Mouse (Mus musculus): ENCODE measurements around the gene Epgn. TPM values are rescaled to one million over a fixed set of nuclear protein-coding genes. Genes with fewer than 3 reads are reported as not detected.

Gene Epgn
- 0.07 and 0.14 TPM in 2 replicates for polyA plus RNA-seq (2016; fragmentation: Nextera tagmentation; extraction: Ambion mirVana)

DNA sequence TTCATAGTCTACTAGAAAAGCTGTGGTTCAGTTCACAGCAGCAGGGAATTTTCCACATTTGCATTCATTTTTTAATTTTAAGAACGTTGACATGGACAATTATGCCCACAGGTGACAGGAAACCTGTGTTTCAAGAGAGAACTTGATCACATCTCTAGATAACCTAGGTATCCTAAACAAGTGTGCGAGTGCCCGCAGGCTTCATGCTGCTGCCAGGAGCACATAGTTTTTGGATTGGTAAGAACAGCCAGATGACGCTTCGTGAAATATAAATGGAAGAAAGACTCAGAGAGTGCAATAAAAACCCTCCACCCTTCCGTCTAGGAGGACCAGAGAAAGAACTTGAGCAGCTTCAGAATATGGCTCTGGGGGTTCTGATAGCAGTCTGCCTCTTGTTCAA, at the start of gene Epgn:
TSS of gene Epgn (plus strand) at position 301 of the 400 bp plus-strand sequence.
- H3K36me3 ChIP-seq, result no peaks in the 10 kb centered on the region
- no peak for DNase-seq (ENCODE audit: low spot score)
- H3K27me3 ChIP-seq (ENCODE audit: insufficient read depth, poor library complexity, severe bottlenecking), result no peaks in the 10 kb centered on the region
- WGBS, result 81% methylated on average over 6 of the region's 6 CpGs
- H3K9me3 ChIP-seq, result no peaks in the 10 kb centered on the region
- no peaks in the 10 kb centered on the region for H3K4me1 ChIP-seq
- no peak within 1 kb of the TSS for H3K4me3 ChIP-seq
- H3K27ac ChIP-seq, result no peak within 1 kb of the TSS

DNA sequence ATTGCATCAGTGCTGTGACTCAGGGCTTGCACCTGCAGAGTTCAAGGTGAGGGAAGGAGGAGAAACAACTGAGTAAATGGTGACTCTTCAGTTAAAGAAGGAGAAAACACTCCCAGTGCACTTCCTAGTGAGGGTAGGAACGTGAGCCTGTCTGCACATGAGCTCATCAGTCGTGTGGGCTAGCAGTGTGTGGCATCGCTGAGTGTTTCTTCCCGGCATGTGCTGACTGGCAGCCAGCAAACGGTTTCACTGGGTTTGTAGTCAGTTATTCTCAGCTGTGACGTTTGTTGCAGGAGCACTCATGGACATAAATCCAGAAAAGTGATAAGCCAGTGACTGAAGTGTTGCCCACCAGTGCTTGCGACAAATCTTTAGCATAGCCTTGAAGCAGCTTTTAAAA, 47.0 kb upstream of the Epgn start:
- Histone ChIP-seq H3K9me3 (no peaks in the 10 kb centered on the region), H3K4me3 (no peak overlapping the region), H3K4me1 (no peaks in the 10 kb centered on the region), H3K27me3 (ENCODE audit: insufficient read depth, poor library complexity, severe bottlenecking) (no peaks in the 10 kb centered on the region), H3K27ac (no peak overlapping the region), H3K36me3 (no peaks in the 10 kb centered on the region)
- no peak for DNase-seq (ENCODE audit: low spot score)
- 84% methylated on average over 7 of the region's 7 CpGs for WGBS

DNA sequence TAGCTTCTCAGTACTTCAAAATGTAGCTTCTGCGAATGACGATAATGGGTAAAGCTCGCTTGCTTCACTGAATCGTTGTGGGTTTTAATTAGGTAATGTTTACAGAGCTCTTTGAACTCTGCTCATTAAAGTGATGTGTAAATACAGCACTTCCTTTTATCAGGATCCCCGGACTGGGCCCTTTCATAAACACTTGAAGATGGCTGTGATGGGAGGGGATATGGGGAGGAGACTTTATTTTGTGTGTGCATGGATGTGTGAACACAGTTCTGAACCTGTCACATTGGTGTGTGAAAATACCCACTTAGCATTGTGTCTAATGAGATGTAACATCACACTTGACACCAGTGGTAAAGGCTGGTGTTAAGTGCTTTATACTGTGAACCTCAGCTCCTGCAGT, 39.7 kb upstream of the Epgn start:
- H3K9me3 ChIP-seq, result no peaks in the 10 kb centered on the region
- H3K4me3 ChIP-seq, result no peak overlapping the region
- H3K27ac ChIP-seq, result no peak overlapping the region
- H3K36me3 ChIP-seq, result 0 out of 2 replicates have a peak, but pooled peaks cover 3% of the 10 kb centered on the region
- no peak for DNase-seq (ENCODE audit: low spot score)
- H3K4me1 ChIP-seq, result no peaks in the 10 kb centered on the region
- no peaks in the 10 kb centered on the region for H3K27me3 ChIP-seq (ENCODE audit: insufficient read depth, poor library complexity, severe bottlenecking)
- 76% methylated on average over 5 of the region's 5 CpGs for WGBS

DNA sequence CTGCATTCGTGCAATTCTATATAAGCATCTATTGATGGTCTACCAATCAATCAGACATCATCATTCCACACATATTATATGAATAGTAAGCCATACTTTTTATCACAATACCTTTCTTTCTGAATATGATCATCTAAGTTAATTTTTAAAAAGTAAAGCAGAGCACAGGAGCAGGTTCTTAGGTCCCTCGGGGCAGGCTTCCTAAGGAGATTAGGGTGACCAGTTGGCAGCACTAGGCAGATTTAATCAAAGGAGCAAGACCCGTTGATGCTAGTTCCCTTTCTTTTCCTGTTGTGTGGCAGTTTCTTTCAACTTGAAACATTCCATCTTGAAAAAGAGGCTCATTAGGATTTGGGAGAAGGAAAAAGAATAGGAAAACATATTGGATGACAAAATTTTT, 39.1 kb upstream of the Epgn start:
- no peaks in the 10 kb centered on the region for H3K9me3 ChIP-seq
- H3K4me1 ChIP-seq, result no peaks in the 10 kb centered on the region
- WGBS, result 79% methylated on average over 3 of the region's 3 CpGs
- H3K36me3 ChIP-seq, result 0 out of 2 replicates have a peak, but pooled peaks cover 3% of the 10 kb centered on the region
- no peak overlapping the region for H3K4me3 ChIP-seq
- no peak overlapping the region for H3K27ac ChIP-seq
- no peaks in the 10 kb centered on the region for H3K27me3 ChIP-seq (ENCODE audit: insufficient read depth, poor library complexity, severe bottlenecking)
- DNase-seq (ENCODE audit: low spot score), result no peak

DNA sequence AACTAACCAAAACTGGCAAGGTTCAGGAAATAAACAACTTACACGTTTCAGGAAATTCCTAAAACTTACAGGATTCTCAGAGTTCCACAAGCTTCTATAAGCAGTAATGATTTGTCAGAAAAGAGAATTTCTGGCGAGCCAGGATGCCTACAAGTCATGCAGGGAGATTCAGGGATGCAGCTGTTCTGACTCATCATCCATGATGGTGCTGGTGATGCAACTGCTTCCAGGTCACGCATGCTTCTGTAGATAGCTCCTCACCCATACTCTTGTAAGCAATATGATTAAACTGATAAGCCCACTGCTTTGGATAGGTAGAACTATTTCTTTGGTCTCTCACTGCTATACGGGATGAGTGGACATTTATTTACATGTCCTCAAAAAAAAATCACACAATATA, 38.7 kb upstream of the Epgn start:
- Histone ChIP-seq H3K4me3 (no peak overlapping the region), H3K27ac (no peak overlapping the region), H3K27me3 (ENCODE audit: insufficient read depth, poor library complexity, severe bottlenecking) (no peaks in the 10 kb centered on the region), H3K4me1 (no peaks in the 10 kb centered on the region), H3K9me3 (no peaks in the 10 kb centered on the region), H3K36me3 (0 out of 2 replicates have a peak, but pooled peaks cover 3% of the 10 kb centered on the region)
- no peak for DNase-seq (ENCODE audit: low spot score)
- WGBS, result 90% methylated on average over 4 of the region's 4 CpGs

DNA sequence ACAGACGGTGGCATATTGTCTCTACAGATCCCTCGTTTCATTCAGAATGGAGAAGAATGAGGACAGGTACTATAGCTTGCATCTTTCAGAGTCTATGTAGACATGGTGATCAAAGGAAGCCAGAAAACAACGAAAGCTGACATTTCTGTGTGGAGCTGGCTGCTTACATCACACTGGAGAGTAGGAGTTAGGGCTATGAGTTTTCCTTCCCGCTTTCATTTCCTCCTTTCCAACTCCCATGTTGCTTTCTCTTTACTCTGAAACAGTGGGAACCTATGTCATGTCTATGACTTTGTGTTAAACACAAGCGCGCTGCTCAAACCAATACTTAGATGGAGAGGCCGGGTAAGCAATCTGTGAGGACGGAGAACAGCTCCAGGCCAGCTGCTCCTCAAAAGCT, 27.3 kb upstream of the Epgn start:
- Histone ChIP-seq H3K27ac (no peak overlapping the region), H3K4me1 (no peaks in the 10 kb centered on the region), H3K9me3 (no peaks in the 10 kb centered on the region), H3K4me3 (no peak overlapping the region), H3K36me3 (no peaks in the 10 kb centered on the region), H3K27me3 (ENCODE audit: insufficient read depth, poor library complexity, severe bottlenecking) (no peaks in the 10 kb centered on the region)
- DNase-seq (ENCODE audit: low spot score), result no peak
- 90% methylated on average over 8 of the region's 8 CpGs for WGBS

DNA sequence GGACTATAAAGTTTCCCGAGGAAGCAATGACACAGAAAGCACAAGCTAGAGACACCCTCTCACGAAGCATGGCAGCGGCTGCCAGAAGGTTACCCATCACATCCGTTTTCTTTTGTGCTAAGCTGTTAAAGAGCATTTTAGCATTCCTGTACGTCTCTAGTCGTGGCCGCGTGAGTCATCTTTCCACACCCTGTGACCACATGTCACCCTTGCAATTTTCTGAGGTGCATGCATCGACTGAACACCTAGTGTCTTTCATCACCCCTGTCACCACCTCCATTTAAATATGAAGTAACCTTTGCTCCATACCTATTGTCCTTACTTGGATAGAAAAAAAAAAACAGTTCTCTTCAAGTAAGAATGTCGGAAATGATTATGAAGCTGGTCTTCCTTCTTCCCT, 12.0 kb upstream of the Epgn start:
- Histone ChIP-seq H3K27me3 (ENCODE audit: insufficient read depth, poor library complexity, severe bottlenecking) (no peaks in the 10 kb centered on the region), H3K27ac (no peak overlapping the region), H3K9me3 (no peaks in the 10 kb centered on the region), H3K4me3 (no peak overlapping the region), H3K4me1 (no peaks in the 10 kb centered on the region), H3K36me3 (no peaks in the 10 kb centered on the region)
- WGBS, result 69% methylated on average over 10 of the region's 10 CpGs
- no peak for DNase-seq (ENCODE audit: low spot score)

DNA sequence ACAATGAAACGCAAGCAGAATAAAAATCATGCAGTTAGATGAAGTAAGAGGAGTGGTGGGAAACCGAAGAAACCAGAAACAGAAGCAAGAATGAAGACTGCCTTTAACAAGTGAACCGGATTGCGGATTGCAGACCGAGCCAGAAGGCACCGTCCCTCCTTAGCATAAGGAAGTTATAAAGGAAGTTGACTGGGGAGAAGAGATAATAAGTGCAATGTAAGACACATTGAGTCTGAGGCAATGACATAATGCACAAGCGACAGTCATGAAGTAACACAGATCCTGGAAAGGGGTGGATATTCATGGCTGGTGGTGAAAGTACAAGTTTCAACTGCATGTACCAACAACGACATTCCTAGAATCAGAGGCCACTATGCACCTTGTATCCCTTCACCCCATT, 4.2 kb upstream of the Epgn start:
- WGBS, result 69% methylated on average over 8 of the region's 8 CpGs
- no peak for DNase-seq (ENCODE audit: low spot score)
- Histone ChIP-seq H3K27ac (no peak overlapping the region), H3K4me3 (no peak overlapping the region), H3K4me1 (no peaks in the 10 kb centered on the region), H3K9me3 (no peaks in the 10 kb centered on the region), H3K27me3 (ENCODE audit: insufficient read depth, poor library complexity, severe bottlenecking) (no peaks in the 10 kb centered on the region), H3K36me3 (no peaks in the 10 kb centered on the region)

DNA sequence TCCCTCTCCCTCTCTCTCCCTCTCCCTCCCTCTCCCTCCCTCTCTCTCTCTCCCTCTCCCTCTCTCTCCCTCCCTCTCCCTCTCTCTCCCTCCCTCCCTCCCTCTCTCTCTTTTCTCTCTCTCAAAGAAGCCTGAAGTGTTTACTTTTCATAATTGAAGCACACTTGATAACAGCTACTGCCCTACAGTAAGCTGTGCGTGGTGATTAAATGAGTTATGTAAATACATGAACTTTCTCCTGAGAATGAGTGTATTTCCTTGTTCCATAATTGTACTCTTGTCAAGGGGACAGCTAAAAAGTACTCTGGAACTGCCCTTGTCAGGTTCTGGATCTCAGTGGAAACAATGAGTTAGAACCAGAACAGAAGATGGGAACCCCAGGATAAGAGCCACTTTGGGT, 576 bp downstream of the Epgn start:
- H3K4me3 ChIP-seq, result no peak overlapping the region
- no peaks in the 10 kb centered on the region for H3K4me1 ChIP-seq
- H3K36me3 ChIP-seq, result no peaks in the 10 kb centered on the region
- DNase-seq (ENCODE audit: low spot score), result no peak
- WGBS, result 62% methylated on average over 1 of the region's 1 CpGs
- H3K9me3 ChIP-seq, result no peaks in the 10 kb centered on the region
- no peaks in the 10 kb centered on the region for H3K27me3 ChIP-seq (ENCODE audit: insufficient read depth, poor library complexity, severe bottlenecking)
- no peak overlapping the region for H3K27ac ChIP-seq

DNA sequence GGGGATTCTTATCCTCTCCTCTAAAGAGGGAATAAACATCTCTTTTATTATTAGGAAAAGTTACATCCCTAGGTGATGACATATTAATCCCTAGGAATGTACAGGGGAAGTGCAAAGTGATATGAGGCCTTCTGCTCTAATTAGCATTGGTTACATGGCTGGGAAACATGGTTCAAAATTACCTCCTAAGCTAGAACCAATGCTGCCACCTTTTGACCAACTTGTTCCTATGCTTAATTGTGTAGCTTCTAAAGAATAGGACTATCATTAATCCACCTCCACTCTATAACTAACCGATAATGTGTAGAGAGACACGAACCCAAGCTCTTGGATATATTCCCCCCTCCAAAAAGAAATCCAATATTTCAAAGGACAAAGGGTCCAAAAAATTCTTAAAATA, 3.4 kb downstream of the Epgn start:
- WGBS, result 89% methylated on average over 2 of the region's 2 CpGs
- Histone ChIP-seq H3K4me3 (no peak overlapping the region), H3K36me3 (no peaks in the 10 kb centered on the region), H3K27ac (no peak overlapping the region), H3K4me1 (no peaks in the 10 kb centered on the region), H3K27me3 (ENCODE audit: insufficient read depth, poor library complexity, severe bottlenecking) (no peaks in the 10 kb centered on the region), H3K9me3 (no peaks in the 10 kb centered on the region)
- DNase-seq (ENCODE audit: low spot score), result no peak

DNA sequence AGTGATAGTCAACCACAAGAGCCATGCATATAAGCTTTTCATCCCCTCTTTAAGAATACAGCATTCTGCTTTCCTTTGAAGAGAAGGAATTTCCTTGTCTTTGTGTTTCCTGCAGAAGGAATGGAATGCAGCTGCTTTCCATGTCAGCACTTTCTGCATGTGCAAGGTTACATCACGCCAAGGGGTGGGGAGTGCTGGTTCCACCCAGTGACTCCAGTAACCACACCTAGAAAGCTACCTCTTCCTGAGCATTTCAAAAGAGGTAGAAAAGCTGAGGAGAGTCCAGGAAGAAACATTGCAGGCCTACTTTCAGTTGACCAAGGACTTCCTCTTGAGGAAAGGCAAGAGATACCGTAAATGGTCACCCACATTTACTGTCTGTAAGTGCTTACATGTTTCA, 8.1 kb downstream of the Epgn start:
- Histone ChIP-seq H3K27me3 (ENCODE audit: insufficient read depth, poor library complexity, severe bottlenecking) (no peaks in the 10 kb centered on the region), H3K36me3 (no peaks in the 10 kb centered on the region), H3K9me3 (no peaks in the 10 kb centered on the region), H3K4me1 (no peaks in the 10 kb centered on the region), H3K4me3 (no peak overlapping the region), H3K27ac (no peak overlapping the region)
- no peak for DNase-seq (ENCODE audit: low spot score)
- 76% methylated on average over 2 of the region's 2 CpGs for WGBS

DNA sequence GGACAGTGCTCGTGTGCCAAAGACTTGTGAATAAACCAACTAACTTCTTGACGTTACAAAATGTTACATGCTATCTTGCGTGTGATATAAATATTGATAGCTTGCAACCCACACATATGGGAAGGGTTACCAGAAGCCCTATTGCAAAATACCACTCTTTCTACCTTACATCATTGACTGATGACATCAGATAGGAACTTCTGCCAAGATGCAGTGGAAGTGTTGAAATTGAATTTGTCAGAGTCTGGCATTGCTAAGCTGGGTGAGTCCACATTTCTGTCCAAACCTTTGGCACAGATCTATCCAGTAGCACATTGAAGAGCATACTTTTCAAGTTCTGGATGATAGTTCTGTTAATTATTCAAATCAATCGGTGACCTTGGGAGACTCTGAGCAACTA, 9.4 kb downstream of the Epgn start:
- H3K9me3 ChIP-seq, result no peaks in the 10 kb centered on the region
- H3K4me3 ChIP-seq, result no peak overlapping the region
- 86% methylated on average over 4 of the region's 4 CpGs for WGBS
- no peak overlapping the region for H3K27ac ChIP-seq
- H3K27me3 ChIP-seq (ENCODE audit: insufficient read depth, poor library complexity, severe bottlenecking), result no peaks in the 10 kb centered on the region
- DNase-seq (ENCODE audit: low spot score), result no peak
- H3K36me3 ChIP-seq, result no peaks in the 10 kb centered on the region
- H3K4me1 ChIP-seq, result no peaks in the 10 kb centered on the region

DNA sequence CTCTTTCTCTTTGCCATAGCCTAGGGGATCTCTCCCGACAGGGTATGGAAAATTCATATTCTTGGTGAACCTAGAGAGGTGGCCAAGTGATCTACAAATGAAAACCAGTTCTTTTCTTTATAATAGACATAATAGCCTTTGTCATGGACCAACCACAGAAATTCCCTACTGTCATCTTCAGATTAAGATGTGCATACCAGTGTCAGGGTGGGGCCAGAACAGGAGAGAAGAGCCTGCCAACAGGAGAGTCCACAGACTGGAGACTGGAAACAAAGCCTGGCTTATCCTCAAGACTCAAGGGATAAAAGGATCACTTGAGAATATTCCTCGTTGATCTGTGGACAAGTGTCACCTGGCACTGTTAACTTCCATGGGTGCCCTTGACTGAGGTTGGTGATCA, 10.5 kb downstream of the Epgn start:
- H3K9me3 ChIP-seq, result no peaks in the 10 kb centered on the region
- H3K27me3 ChIP-seq (ENCODE audit: insufficient read depth, poor library complexity, severe bottlenecking), result no peaks in the 10 kb centered on the region
- 67% methylated on average over 2 of the region's 2 CpGs for WGBS
- no peaks in the 10 kb centered on the region for H3K36me3 ChIP-seq
- no peak overlapping the region for H3K27ac ChIP-seq
- no peak overlapping the region for H3K4me3 ChIP-seq
- no peaks in the 10 kb centered on the region for H3K4me1 ChIP-seq
- no peak for DNase-seq (ENCODE audit: low spot score)

DNA sequence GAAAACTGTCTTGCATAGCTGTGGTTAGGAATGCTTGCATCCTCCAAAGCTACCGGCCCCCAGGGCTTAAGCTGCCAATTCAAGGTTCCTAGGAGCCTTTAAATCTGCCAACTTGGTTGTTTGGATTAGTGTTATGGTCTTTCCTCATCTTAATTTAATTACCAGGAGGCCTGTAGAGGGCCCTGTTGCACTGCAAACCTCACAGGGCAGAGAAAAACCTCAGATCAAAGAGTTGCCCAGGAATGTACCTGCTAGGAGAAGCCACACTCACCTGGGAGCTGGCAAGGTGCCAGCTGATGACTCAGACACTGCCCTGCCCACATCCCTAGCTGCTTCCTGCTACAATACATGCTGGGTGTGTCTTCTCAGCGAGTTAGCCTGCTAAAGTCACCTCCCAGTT, 11.3 kb downstream of the Epgn start:
- no peaks in the 10 kb centered on the region for H3K4me1 ChIP-seq
- WGBS, result 11% methylated on average over 2 of the region's 2 CpGs
- H3K36me3 ChIP-seq, result no peaks in the 10 kb centered on the region
- H3K27ac ChIP-seq, result no peak overlapping the region
- no peak overlapping the region for H3K4me3 ChIP-seq
- no peaks in the 10 kb centered on the region for H3K9me3 ChIP-seq
- no peak for DNase-seq (ENCODE audit: low spot score)
- H3K27me3 ChIP-seq (ENCODE audit: insufficient read depth, poor library complexity, severe bottlenecking), result no peaks in the 10 kb centered on the region
